In the genomic region with DNA sequence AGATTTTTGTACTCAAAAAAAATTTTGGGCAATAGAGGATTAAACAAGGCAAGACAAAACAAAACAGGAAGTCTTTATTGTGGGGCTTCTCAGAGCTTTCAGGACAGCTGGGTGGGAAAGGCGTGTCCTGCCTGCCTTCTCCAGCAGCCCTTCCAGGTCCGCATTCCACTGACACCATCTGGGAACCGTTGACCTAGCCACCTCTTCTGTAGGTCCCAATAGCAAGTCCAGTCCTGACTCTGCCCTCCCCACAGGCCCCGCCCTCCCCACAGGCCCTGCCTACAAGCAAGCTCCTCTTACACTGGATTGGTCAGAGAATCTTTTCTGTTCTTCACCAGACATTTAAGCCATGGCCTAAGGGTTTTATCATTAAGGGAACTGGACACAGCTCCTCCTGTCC, we compare ENCODE assay signal across 10 mouse cellular contexts. TPM values are rescaled to one million over a fixed set of nuclear protein-coding genes. Genes with fewer than 3 reads are reported as not detected.
DNase-seq lines count a peak whose midpoint lies in the region; ATAC-seq lines count a peak whose summit lies in the region.
"Had no signal": no experiment of that assay in that cellular context is flagged by ENCODE, and none has a peak within 500 bp of the region (broad histone marks: within the 10 kb centered on the region; RNA-seq: fewer than 3 reads in every experiment).

No protein-coding gene starts in this region.

- no peak overlapping the region for H3K27ac ChIP-seq in heart, embryonic 10.5 days
- peak overlapping the region; percentile 20; the same call in 1 of the 2 replicates for H3K27ac ChIP-seq in limb, embryonic 12.5 days

- H3K36me3 ChIP-seq in heart, embryonic 10.5 days, result no peaks in the 10 kb centered on the region
- no peaks in the 10 kb centered on the region for H3K36me3 ChIP-seq in limb, embryonic 12.5 days

- H3K27me3 ChIP-seq in heart, embryonic 10.5 days (ENCODE audit: insufficient read depth, poor library complexity, severe bottlenecking), result peaks cover 8% of the 10 kb centered on the region; the same call in 1 of the 2 replicates
- no peaks in the 10 kb centered on the region for H3K27me3 ChIP-seq in limb, embryonic 12.5 days

- no peak overlapping the region for H3K4me3 ChIP-seq in heart, embryonic 10.5 days
- no peak overlapping the region for H3K4me3 ChIP-seq in limb, embryonic 12.5 days (replicated peaks)

- no peak overlapping the region for H3K9ac ChIP-seq in limb, embryonic 12.5 days (replicated peaks)

- DNase-seq in heart, adult 11 months, result peak; percentile 95
- no peak for DNase-seq in heart, embryonic 10.5 days (ENCODE audit: low spot score)
- peak; percentile 68 for DNase-seq in testis, postnatal 10 days (ENCODE audit: low spot score)
- DNase-seq in testis, postnatal 14 days (ENCODE audit: low spot score), result no peak
- DNase-seq in cerebellum, postnatal 25 days, result no peak
- DNase-seq in left cerebral cortex, postnatal 14 days (ENCODE audit: low spot score in 2 of 2), result no peak
- DNase-seq in adrenal gland, postnatal 25 days, result no peak
- DNase-seq: left cerebral cortex, postnatal 4 days; thymus, postnatal 25 days had no signal

- H3K4me2 ChIP-seq in limb, embryonic 12.5 days, result 0 out of 2 replicates have a peak overlapping the region, but pooled peaks have one; percentile 2

- ATAC-seq in limb, embryonic 12.5 days (ENCODE audit: insufficient number of reproducible peaks, insufficient read depth, low FRiP score, low TSS enrichment, low read depth), result no peak

- 11% methylated on average over 4 of the region's 4 CpGs for WGBS in heart, embryonic 10.5 days
- WGBS in limb, embryonic 12.5 days, result 7% methylated on average over 4 of the region's 4 CpGs

- intact Hi-C loops in left cerebral cortex, postnatal 14 days (cut with DNase I), result no loop called here

- H3K4me1 ChIP-seq in heart, embryonic 10.5 days, result peaks cover 29% of the 10 kb centered on the region
- H3K4me1 ChIP-seq in limb, embryonic 12.5 days (replicated peaks), result peaks cover 6% of the 10 kb centered on the region

- no peaks in the 10 kb centered on the region for H3K9me3 ChIP-seq in heart, embryonic 10.5 days
- H3K9me3 ChIP-seq in limb, embryonic 12.5 days, result no peaks in the 10 kb centered on the region

RNA-seq across cellular contexts. Expression of gene Lif, which starts 26.3 kb away (rescaled TPM):
- 0.11 and 0.21 TPM in 2 replicates for polyA plus RNA-seq in heart, embryonic 10.5 days (2016; fragmentation: Nextera tagmentation; extraction: Ambion mirVana)
- polyA plus RNA-seq in limb, embryonic 12.5 days (2016; fragmentation: Nextera tagmentation; extraction: Ambion mirVana), result 0.05 and 0.06 TPM in 2 replicates
- under 1 TPM; 0.15 to 0.59 TPM for total RNA-seq in left cerebral cortex, postnatal 14 days (2021)
- total RNA-seq in adrenal gland, postnatal 25 days (2021), result 0.09 TPM in 1 of 2 replicates, not detected in the other

RNA-seq across cellular contexts. Expression of gene Osm, which starts 47.4 kb away (rescaled TPM):
- polyA plus RNA-seq in heart, embryonic 10.5 days (2016; fragmentation: Nextera tagmentation; extraction: Ambion mirVana), result 0.05 and 0.06 TPM in 2 replicates
- polyA plus RNA-seq in limb, embryonic 12.5 days (2016; fragmentation: Nextera tagmentation; extraction: Ambion mirVana), result not detected in 2 replicates
- total RNA-seq in left cerebral cortex, postnatal 14 days (2021), result not detected
- not detected in 2 replicates for total RNA-seq in adrenal gland, postnatal 25 days (2021)

Comparison
In these comparisons a context has a peak if more than half of its experiments do, and no peak if none do; other contexts are left out.
1. DNase-seq: peak in heart, adult 11 months (single experiment) and testis, postnatal 10 days (single experiment); none in heart, embryonic 10.5 days (single experiment), testis, postnatal 14 days (single experiment), cerebellum, postnatal 25 days (0 of 2), left cerebral cortex, postnatal 14 days (0 of 2) and adrenal gland, postnatal 25 days (single experiment).